ENCODE assay signal across 12 mouse cellular contexts in the genomic region with DNA sequence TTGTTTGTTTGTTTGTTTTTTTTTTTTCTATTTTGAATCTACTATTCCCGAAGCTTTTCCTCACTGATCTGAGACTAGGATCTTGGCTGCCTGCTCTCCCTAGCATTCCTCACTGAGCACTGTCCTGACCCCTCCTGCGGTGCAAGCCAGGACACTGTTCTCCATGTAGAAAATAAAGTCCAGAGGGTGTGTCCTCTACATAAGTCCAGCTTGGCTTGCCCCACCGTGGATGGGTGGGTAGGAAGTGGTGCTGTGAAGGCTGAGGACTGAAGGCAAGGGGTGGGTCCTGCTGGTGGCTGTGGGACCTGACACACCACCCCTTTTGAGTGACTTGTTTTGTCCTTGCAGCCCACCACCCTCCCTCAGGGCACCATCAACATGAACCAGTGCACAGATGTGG.
"Had no signal": no experiment of that assay in that cellular context is flagged by ENCODE, and none has a peak within 500 bp of the region (broad histone marks: within the 10 kb centered on the region; RNA-seq: fewer than 3 reads in every experiment).

No protein-coding gene starts in this region.

- H3K4me3 ChIP-seq: kidney, embryonic 15.5 days; limb, embryonic 13.5 days; midbrain, embryonic 12.5 days; neural tube, embryonic 13.5 days had no signal

- H3K9ac ChIP-seq: kidney, embryonic 15.5 days; limb, embryonic 13.5 days; liver, embryonic 14.5 days; midbrain, embryonic 12.5 days; neural tube, embryonic 13.5 days had no signal

- H3K4me1 ChIP-seq: limb, embryonic 13.5 days; midbrain, embryonic 12.5 days; neural tube, embryonic 13.5 days had no signal

- H3K9me3 ChIP-seq: kidney, embryonic 15.5 days; limb, embryonic 13.5 days; midbrain, embryonic 12.5 days; neural tube, embryonic 13.5 days had no signal

- DNase-seq: kidney, adult 11 months; left cerebral cortex, postnatal 4 days; lung, adult 18-20 months; right cerebral cortex, postnatal 14 days; thymus, postnatal 36 days had no signal

- H3K27ac ChIP-seq: kidney, embryonic 15.5 days; limb, embryonic 13.5 days; liver, embryonic 14.5 days; midbrain, embryonic 12.5 days; neural tube, embryonic 13.5 days had no signal

- ATAC-seq: inflammation-experienced regulatory T-cells, adult 6 months; midbrain, embryonic 16.5 days had no signal

- H3K4me2 ChIP-seq: kidney, embryonic 15.5 days; limb, embryonic 13.5 days; midbrain, embryonic 12.5 days; neural tube, embryonic 13.5 days had no signal

- H3K27me3 ChIP-seq: kidney, embryonic 15.5 days; limb, embryonic 13.5 days; midbrain, embryonic 12.5 days; neural tube, embryonic 13.5 days had no signal
